Mouse (Mus musculus): ENCODE measurements around the gene Zfp976. TPM values are rescaled to one million over a fixed set of nuclear protein-coding genes. Genes with fewer than 3 reads are reported as not detected.
"Not testable (repeated sequence)": the region's sequence is repeated elsewhere in the genome, so short reads cannot be mapped to it uniquely, and the experiment has no call there.

The Zfp976 gene
- total RNA-seq (2021) = 6.4 and 7.0 TPM in 2 replicates
- long read RNA-seq, partial matches to known transcripts = 0 of 3 reads
- long read RNA-seq, other reads (novel, unspliced or antisense) = 2 of 3 reads

GRCm38 (mm10) chr7:42642152-42643115, at the start of gene Zfp976:
Zfp976 (minus strand) TSS chr7:42642588.
- DNase-seq = peak; percentile 70

- DNase-seq = not testable (repeated sequence)
Measured at GRCm38 (mm10) chr7:42680081-42680480, 37.7 kb upstream of the Zfp976 start.

- not testable (repeated sequence) for DNase-seq
Measured at GRCm38 (mm10) chr7:42679646-42680045, 37.3 kb upstream of the Zfp976 start.

GRCm38 (mm10) chr7:42660140-42660539, 17.8 kb upstream of the Zfp976 start:
- DNase-seq = not testable (repeated sequence)

GRCm38 (mm10) chr7:42655211-42655610, 12.8 kb upstream of the Zfp976 start:
- DNase-seq = not testable (repeated sequence)

- not testable (repeated sequence) for DNase-seq
Measured at GRCm38 (mm10) chr7:42643120-42643620, 782 bp upstream of the Zfp976 start.

GRCm38 (mm10) chr7:42631031-42631430, 11.4 kb downstream of the Zfp976 start:
- DNase-seq = not testable (repeated sequence)

- DNase-seq = not testable (repeated sequence)
Measured at GRCm38 (mm10) chr7:42595666-42596065, 46.7 kb downstream of the Zfp976 start.

GRCm38 (mm10) chr7:42592413-42592812, 50.0 kb downstream of the Zfp976 start, which contains the start of gene Zfp977:
Zfp977 (minus strand) TSS chr7:42592547.
- not testable (repeated sequence) for DNase-seq

GRCm38 (mm10) chr7:42591311-42591710, 51.1 kb downstream of the Zfp976 start:
- DNase-seq = not testable (repeated sequence)

- DNase-seq = no peak
Measured at GRCm38 (mm10) chr7:42578488-42578887, 63.9 kb downstream of the Zfp976 start, which contains the start of gene Gm21028. Gm21028 (minus strand) TSS chr7:42578588.

Small RNAs within 50 kb of the gene (microRNA-seq; reads per million reads assigned to microRNA genes)
- gene Gm24938 = 0 reads per million in 2 experiments

Other genes with a start within 250 kb of the Zfp976 start
- not detected in 2 replicates for gene 4933421I07Rik, start 194.5 kb downstream of the Zfp976 start, total RNA-seq (2021)
- gene Zfp141, start 136.8 kb downstream of the Zfp976 start, total RNA-seq (2021) = 14.1 and 16.8 TPM in 2 replicates
- not detected in 2 replicates for gene Gm21028, start 64.0 kb downstream of the Zfp976 start, total RNA-seq (2021)
- 1.1 and 1.6 TPM in 2 replicates for gene Zfp977, start 50.0 kb downstream of the Zfp976 start, total RNA-seq (2021)
- gene Zfp975, start 50.2 kb upstream of the Zfp976 start, total RNA-seq (2021) = 6.6 and 7.4 TPM in 2 replicates
- 0.24 TPM in 1 of 2 replicates, not detected in the other for gene Gm17067, start 84.4 kb upstream of the Zfp976 start, total RNA-seq (2021)
- gene Vmn2r62, start 150.9 kb upstream of the Zfp976 start, total RNA-seq (2021) = not detected in 2 replicates
- gene Gm2381, start 224.6 kb upstream of the Zfp976 start, total RNA-seq (2021) = 0.30 and 0.43 TPM in 2 replicates

Data from adrenal gland, postnatal 25 days (tissue).